Mouse (Mus musculus) thymus, postnatal 36 days (tissue): ENCODE data around the gene Dkc1.
A peak's percentile ranks its signal among the peaks of the same experiment; 100 is the strongest.

Experiments used
- DNase-seq, 2 experiments: peaks; one replicate each; pipeline ENCODE4 v3.0.0; 2022; ENCODE audit warnings: mixed read lengths in 2 of 2

Gene Dkc1

DNA sequence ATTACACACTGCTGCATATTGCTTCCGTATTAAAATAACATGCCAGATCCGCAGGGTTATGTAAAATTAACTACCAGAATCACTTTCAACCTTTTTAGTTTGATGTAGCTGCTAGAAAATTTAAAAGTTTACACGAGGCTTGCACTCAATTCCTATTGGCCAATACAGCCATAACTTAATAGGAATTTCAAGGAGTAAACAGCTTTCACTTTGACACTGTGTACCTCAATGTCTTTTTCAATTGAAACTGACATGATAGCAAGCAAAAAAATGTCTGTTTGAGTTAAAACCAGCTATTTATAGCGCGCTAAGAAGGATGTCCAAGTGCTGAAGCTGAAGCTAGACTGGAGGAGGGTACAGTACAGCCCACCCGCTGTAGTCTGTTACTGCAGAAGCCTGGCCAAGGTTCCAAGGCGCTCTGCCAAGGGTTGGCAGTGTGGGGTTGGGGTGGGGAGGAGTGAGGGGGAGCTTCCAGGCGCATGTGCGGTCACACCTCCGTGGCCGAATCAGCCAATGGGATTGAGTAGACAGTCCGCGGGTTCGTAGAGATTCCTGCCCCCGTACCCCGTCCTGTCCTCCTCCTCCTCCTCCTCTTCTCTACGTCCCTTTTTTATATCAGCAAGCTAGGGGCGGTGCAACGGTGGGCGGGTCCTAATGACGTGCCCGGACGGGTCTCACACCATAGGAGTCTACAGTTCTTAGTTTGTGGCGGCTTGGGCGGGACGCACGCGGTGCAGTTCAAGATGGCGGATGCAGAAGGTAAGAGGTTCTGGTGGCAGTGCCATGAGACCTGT, at the start of gene Dkc1:
TSS of gene Dkc1 (plus strand) at position 486 of the 794 bp plus-strand sequence.
- DNase-seq: peak; percentile 93 to 96

GRCm38 (mm10) chrX:75045931-75046330, 49.7 kb upstream of the Dkc1 start:
- no peak for DNase-seq

GRCm38 (mm10) chrX:75046921-75047635, 48.6 kb upstream of the Dkc1 start:
- DNase-seq: no peak

GRCm38 (mm10) chrX:75056120-75056775, 39.4 kb upstream of the Dkc1 start:
- no peak for DNase-seq

DNA sequence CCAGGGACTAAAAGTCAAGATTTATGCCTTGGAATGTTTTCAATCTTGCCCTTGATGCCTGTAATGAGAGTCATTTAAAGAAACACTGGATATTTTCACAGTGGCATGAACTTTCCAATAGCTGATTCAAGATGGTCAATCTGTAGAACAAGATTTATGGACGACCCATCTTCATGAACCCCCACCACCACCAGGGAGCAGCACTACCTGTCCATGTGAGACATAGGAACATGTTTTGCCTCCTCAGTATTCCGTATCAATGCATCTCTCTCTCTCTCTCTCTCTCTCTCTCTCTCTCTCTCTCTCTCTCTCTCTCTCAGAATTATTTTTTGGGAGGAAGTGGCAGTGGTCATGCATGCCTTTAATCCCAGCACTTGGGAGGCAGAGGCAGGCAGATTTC, 13.3 kb upstream of the Dkc1 start:
- peak; percentile 6 to 19 for DNase-seq

- DNase-seq: no peak
Measured at GRCm38 (mm10) chrX:75083982-75084773, 11.5 kb upstream of the Dkc1 start.

GRCm38 (mm10) chrX:75084774-75085508, 10.7 kb upstream of the Dkc1 start, which contains the start of gene Gab3:
TSS of gene Gab3 (minus strand) at chrX:75085458.
- peak; percentile 61 to 79 for DNase-seq

DNA sequence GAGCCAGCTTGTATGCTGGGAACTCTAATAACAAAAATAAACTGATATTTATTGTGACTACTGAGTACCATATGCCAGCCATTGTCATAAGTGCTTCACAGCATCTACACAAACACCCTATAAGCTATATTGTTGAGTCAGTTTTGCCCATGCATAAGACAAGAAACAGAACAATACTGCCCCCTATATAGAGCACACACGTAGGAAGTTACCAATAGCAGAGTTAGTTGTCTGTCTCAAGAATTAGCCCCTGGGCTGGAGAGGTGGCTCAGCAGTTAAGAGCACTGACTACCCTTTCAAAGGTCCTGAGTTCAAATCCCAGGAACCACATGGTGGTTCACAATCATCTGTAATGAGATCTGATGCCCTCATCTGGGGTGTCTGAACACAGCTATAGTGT, 10.0 kb upstream of the Dkc1 start:
- no peak for DNase-seq

DNA sequence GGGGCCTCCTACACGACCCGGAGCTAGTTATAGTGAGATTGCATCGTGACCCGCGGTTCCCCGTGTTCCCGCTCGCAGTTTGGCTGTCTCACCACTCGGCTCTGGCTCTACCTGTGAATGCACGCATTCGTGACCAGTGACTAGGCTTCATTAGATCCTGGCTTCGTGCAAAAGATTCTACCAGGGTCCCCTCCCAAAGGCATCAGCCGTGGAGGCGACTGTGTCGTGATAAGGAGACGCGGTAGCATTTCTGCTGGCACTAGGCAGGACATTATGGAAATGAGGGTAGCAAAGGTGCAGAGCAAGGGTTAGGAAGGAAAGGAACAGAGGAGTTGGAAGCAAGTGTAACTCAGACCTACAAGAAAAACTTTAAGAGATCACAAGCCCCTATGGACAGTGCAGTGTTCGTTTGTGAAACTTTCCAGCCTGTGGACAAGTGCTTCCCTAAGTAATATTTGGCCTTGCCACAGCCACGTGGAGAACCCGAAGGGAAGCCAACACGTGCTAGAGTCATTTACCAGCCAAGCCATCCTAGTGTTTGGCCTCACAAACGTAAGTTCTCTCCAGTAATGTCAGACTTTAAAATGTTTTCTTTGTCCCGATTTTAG, 613 bp downstream of the Dkc1 start:
- no peak for DNase-seq

- no peak for DNase-seq
Measured at GRCm38 (mm10) chrX:75098799-75099198, 3.1 kb downstream of the Dkc1 start.

DNA sequence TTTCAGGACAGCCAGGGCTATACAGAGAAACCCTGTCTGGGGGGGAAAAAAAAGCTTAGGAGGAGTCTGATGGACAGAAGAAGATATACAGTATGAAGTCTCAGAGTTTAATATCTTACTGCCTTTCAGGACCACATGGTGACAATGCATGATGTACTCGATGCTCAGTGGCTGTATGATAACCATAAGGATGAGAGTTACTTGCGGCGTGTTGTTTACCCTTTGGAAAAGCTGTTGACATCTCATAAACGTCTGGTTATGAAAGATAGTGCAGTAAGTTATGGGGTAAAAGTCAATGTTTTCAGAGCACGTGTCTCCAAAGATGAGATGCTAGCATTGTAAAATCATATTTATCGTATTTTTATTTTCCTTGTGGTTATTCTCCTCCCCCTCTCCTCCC, 6.6 kb downstream of the Dkc1 start:
- DNase-seq: no peak

- DNase-seq: no peak
Measured at GRCm38 (mm10) chrX:75115550-75115949, 19.9 kb downstream of the Dkc1 start.

GRCm38 (mm10) chrX:75125606-75126005, 30.0 kb downstream of the Dkc1 start:
- DNase-seq: no peak

DNA sequence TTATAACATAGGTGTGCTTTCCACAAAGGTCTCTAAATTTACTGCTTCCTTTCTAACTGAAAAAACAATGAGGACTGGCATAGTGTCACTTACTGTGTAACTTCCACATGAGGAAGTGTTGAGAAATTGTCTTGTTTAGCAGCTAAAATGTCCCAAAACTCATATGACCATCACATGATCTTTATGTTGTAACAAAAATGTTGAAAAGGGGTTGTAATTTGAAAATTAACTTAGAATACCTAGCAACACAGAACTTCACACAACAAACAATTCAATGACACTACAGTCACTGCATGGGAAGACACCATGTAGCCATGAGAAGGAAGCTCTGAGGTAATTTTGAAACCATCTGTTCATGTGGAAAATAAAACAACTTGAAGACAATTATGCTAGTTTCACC, 31.2 kb downstream of the Dkc1 start:
- DNase-seq: no peak

GRCm38 (mm10) chrX:75128333-75128980, 32.8 kb downstream of the Dkc1 start:
- DNase-seq: peak; percentile 18 to 23

DNA sequence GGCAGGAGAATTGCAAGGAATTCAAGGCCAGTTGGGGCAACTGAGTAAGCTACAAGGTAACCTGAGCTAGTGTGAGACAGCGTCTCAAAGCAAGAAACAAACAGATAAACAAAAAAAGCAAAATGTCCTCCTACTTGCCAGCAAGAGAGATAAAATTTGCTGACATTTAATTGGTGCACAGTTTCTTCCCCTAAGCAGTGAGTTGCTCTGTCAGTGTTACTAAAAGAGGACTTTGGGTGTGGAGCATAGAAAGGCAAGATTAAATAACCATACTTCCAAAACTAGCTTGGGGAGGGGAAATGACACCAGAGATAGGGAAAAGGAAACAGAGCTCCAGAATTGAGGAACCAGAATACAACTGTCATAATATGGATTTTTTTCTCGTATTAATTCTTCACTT, 33.8 kb downstream of the Dkc1 start:
- no peak for DNase-seq

DNA sequence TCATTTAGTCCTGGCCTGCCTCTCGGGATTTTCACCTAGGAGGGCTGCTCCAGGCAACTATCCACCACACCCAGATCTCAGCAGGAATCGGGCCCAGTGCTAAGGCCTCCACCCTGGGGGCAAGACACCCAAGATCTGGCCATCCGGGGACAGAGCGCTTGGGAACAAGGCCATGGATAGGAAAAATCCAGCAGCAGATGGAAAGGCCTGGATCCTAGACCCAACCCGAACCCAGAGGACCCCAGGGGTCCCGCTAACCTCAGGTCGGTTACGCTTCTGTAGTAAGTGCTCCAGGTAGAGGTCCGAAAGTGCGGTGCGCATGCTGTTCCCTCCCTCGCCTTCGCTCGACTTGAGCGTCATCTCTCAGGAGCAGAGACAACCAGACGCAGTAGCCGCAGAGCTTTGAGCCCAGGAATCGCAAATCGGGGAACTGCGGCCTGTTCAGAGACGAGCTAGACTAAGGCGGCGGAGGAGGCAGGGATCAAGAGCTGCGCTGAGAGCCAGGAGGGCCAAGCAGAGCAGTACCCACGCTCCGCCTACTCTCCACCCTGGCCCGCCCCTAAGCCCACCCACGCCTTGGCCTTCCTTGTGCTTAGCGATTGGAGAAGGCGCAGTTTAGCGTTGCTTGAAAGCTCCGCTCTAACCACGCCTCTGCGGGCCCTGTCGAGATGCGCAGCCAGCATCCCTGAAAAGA, 35.0 kb downstream of the Dkc1 start, which contains the start of gene Mpp1:
TSS of gene Mpp1 (minus strand) at position 550 of the 694 bp plus-strand sequence.
- peak; percentile 80 to 88 for DNase-seq

GRCm38 (mm10) chrX:75136938-75137337, 41.3 kb downstream of the Dkc1 start:
- no peak for DNase-seq

- DNase-seq: no peak
Measured at GRCm38 (mm10) chrX:75137729-75138128, 42.1 kb downstream of the Dkc1 start.

DNA sequence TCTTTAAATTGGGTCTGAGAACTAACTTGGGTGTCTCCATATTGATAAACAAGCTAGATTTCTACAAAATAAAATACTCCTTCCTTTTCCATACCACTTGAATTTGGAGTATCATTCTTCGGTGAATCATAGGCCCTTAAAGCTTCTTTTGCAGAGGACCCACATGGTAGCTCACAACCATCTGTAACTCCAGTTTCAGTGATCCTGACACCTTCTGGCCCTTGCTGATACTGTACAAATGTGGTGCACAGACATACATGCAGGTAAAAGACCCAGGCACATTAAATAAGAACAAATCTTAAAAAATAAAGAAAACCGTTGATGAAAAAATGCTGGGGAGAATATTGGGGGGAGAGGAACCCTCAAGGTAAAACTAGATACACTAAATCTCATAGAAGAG, 42.5 kb downstream of the Dkc1 start:
- no peak for DNase-seq
